Mouse (Mus musculus): ENCODE results near the gene Enkur. TPM values are rescaled to one million over a fixed set of nuclear protein-coding genes. Genes with fewer than 3 reads are reported as not detected.
"Not testable (repeated sequence)": the region's sequence is repeated elsewhere in the genome, so short reads cannot be mapped to it uniquely, and the experiment has no call there.

Gene Enkur
- total RNA-seq (2014; rRNA removed; ENCODE audit: low replicate concordance) = 1.1 TPM in 1 of 2 replicates, not detected in the other
- 3.8 and 4.8 TPM in 2 replicates for polyA plus RNA-seq (2015; fragmentation: Nextera tagmentation; extraction: Ambion mirVana)

GRCm38 (mm10) chr2:21204912-21205830 is at the start of gene Enkur, which contains the start of gene Thnsl1:
Gene Enkur (minus strand): TSS chr2:21205365.
Gene Thnsl1 (plus strand): TSS chr2:21205724.
- ATAC-seq (ENCODE audit: insufficient read depth, low read depth) = peak; percentile 99
- peak within 1 kb of the TSS; percentile 76 for H3K4me3 ChIP-seq (ENCODE audit: low read depth, low read length)

GRCm38 (mm10) chr2:21254308-21254707 is 49.1 kb upstream of the Enkur start:
- TF ChIP-seq CTCF (IDR thresholded peaks at IDR 0.05; ENCODE audit: low read depth) (no peak), EP300 (IDR thresholded peaks at IDR 0.05; ENCODE audit: low read depth) (no peak)
- Histone ChIP-seq H3K27me3 (ENCODE audit: control insufficient read depth, insufficient read depth, low read length) (no peaks in the 10 kb centered on the region), H3K4me3 (ENCODE audit: low read depth, low read length) (no peak overlapping the region), H3K9ac (replicated peaks; ENCODE audit: low read depth, low read length) (no peak overlapping the region), H3K27ac (ENCODE audit: low read depth) (no peak overlapping the region), H3K36me3 (replicated peaks; ENCODE audit: control insufficient read depth, insufficient read depth, low read length) (no peaks in the 10 kb centered on the region), H3K4me2 (ENCODE audit: low read depth, low read length) (no peak overlapping the region), H3K4me1 (ENCODE audit: control insufficient read depth, insufficient read depth) (no peaks in the 10 kb centered on the region), H3K9me3 (replicated peaks; ENCODE audit: control insufficient read depth, low read length) (no peaks in the 10 kb centered on the region)
- DNase-seq (ENCODE audit: low spot score) (no peak), ATAC-seq (ENCODE audit: insufficient read depth, low read depth) (no peak)

More at GRCm38 (mm10) chr2:21204912-21205830, at the start of gene Enkur, which contains the start of gene Thnsl1:
- Histone ChIP-seq H3K4me1 (ENCODE audit: control insufficient read depth, insufficient read depth) (peaks cover 23% of the 10 kb centered on the region), H3K9me3 (replicated peaks; ENCODE audit: control insufficient read depth, low read length) (no peaks in the 10 kb centered on the region), H3K36me3 (replicated peaks; ENCODE audit: control insufficient read depth, insufficient read depth, low read length) (no peaks in the 10 kb centered on the region), H3K27me3 (ENCODE audit: control insufficient read depth, insufficient read depth, low read length) (no peaks in the 10 kb centered on the region), H3K9ac (replicated peaks; ENCODE audit: low read depth, low read length) (peak within 1 kb of the TSS; percentile 62), H3K27ac (ENCODE audit: low read depth) (peak within 1 kb of the TSS; percentile 71), H3K4me2 (ENCODE audit: low read depth, low read length) (peak within 1 kb of the TSS; percentile 84)
- WGBS = 2% methylated on average over 43 of the region's 43 CpGs
- peak; percentile 97 for DNase-seq (ENCODE audit: low spot score)
- TF ChIP-seq EP300 (IDR thresholded peaks at IDR 0.05; ENCODE audit: low read depth) (no peak), CTCF (IDR thresholded peaks at IDR 0.05; ENCODE audit: low read depth) (no peak)

GRCm38 (mm10) chr2:21253644-21254043 is 48.5 kb upstream of the Enkur start:
- H3K4me2 ChIP-seq (ENCODE audit: low read depth, low read length) = no peak overlapping the region
- no peak overlapping the region for H3K4me3 ChIP-seq (ENCODE audit: low read depth, low read length)
- H3K36me3 ChIP-seq (replicated peaks; ENCODE audit: control insufficient read depth, insufficient read depth, low read length) = no peaks in the 10 kb centered on the region
- DNase-seq (ENCODE audit: low spot score) (no peak), ATAC-seq (ENCODE audit: insufficient read depth, low read depth) (no peak)
- H3K9ac ChIP-seq (replicated peaks; ENCODE audit: low read depth, low read length) = no peak overlapping the region
- H3K27me3 ChIP-seq (ENCODE audit: control insufficient read depth, insufficient read depth, low read length) = no peaks in the 10 kb centered on the region
- H3K4me1 ChIP-seq (ENCODE audit: control insufficient read depth, insufficient read depth) = no peaks in the 10 kb centered on the region
- H3K9me3 ChIP-seq (replicated peaks; ENCODE audit: control insufficient read depth, low read length) = no peaks in the 10 kb centered on the region
- WGBS = 71% methylated on average over 3 of the region's 3 CpGs
- TF ChIP-seq CTCF (IDR thresholded peaks at IDR 0.05; ENCODE audit: low read depth) (no peak), EP300 (IDR thresholded peaks at IDR 0.05; ENCODE audit: low read depth) (no peak)
- H3K27ac ChIP-seq (ENCODE audit: low read depth) = no peak overlapping the region

DNA sequence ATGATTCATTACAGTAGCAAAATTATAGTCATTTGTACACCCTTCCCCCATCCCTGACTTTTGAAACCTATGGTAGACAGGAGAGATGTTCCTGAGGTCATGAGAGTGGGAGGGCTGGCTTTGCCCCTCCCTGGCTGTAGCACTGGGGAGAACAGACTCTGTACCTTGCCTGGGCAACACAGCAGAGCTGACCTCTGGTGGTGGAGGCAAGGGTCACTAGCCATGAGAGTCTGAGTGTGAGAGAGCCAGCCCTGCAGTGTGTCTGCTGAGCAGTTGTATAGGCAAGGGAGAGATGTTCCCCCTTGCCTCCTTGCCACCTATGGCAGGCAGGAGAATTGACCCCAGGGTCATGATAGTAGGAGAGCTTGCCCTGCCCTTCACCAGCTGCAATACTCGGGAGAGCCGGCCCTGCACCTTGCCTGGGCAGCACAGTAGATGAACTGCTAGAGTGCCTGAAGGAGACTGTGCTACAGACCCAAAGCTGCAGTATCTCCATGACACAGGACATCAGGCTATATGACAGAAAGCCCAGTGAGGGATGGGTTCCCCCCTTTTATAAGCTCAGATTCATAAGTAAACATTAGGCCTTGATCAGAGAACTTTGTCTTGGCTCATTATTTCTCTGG is 40.4 kb upstream of the Enkur start:
- peaks cover 6% of the 10 kb centered on the region; the same call in 1 of the 2 replicates for H3K4me1 ChIP-seq (ENCODE audit: control insufficient read depth, insufficient read depth)
- H3K27me3 ChIP-seq (ENCODE audit: control insufficient read depth, insufficient read depth, low read length) = no peaks in the 10 kb centered on the region
- 45% methylated on average over 2 of the region's 2 CpGs for WGBS
- 0 out of 2 replicates have a peak, but pooled peaks cover 3% of the 10 kb centered on the region for H3K9me3 ChIP-seq (replicated peaks; ENCODE audit: control insufficient read depth, low read length)
- no peak overlapping the region for H3K4me3 ChIP-seq (ENCODE audit: low read depth, low read length)
- no peak overlapping the region for H3K9ac ChIP-seq (replicated peaks; ENCODE audit: low read depth, low read length)
- H3K36me3 ChIP-seq (replicated peaks; ENCODE audit: control insufficient read depth, insufficient read depth, low read length) = no peaks in the 10 kb centered on the region
- H3K4me2 ChIP-seq (ENCODE audit: low read depth, low read length) = no peak overlapping the region
- TF ChIP-seq CTCF (IDR thresholded peaks at IDR 0.05; ENCODE audit: low read depth) = 0 out of 2 replicates have a peak, but pooled peaks have one; percentile 4
- no peak for TF ChIP-seq EP300 (IDR thresholded peaks at IDR 0.05; ENCODE audit: low read depth)
- H3K27ac ChIP-seq (ENCODE audit: low read depth) = no peak overlapping the region
- peak; percentile 31 for DNase-seq (ENCODE audit: low spot score)
- ATAC-seq (ENCODE audit: insufficient read depth, low read depth) = peak; percentile 62

- H3K9ac ChIP-seq (replicated peaks; ENCODE audit: low read depth, low read length) = no peak overlapping the region
- H3K4me2 ChIP-seq (ENCODE audit: low read depth, low read length) = no peak overlapping the region
- H3K36me3 ChIP-seq (replicated peaks; ENCODE audit: control insufficient read depth, insufficient read depth, low read length) = no peaks in the 10 kb centered on the region
- peaks cover 6% of the 10 kb centered on the region; the same call in 1 of the 2 replicates for H3K4me1 ChIP-seq (ENCODE audit: control insufficient read depth, insufficient read depth)
- no peaks in the 10 kb centered on the region for H3K27me3 ChIP-seq (ENCODE audit: control insufficient read depth, insufficient read depth, low read length)
- no peak overlapping the region for H3K27ac ChIP-seq (ENCODE audit: low read depth)
- WGBS = 24% methylated on average over 4 of the region's 4 CpGs
- H3K4me3 ChIP-seq (ENCODE audit: low read depth, low read length) = no peak overlapping the region
- 0 out of 2 replicates have a peak, but pooled peaks cover 3% of the 10 kb centered on the region for H3K9me3 ChIP-seq (replicated peaks; ENCODE audit: control insufficient read depth, low read length)
- TF ChIP-seq CTCF (IDR thresholded peaks at IDR 0.05; ENCODE audit: low read depth) = no peak
- TF ChIP-seq EP300 (IDR thresholded peaks at IDR 0.05; ENCODE audit: low read depth) = 0 out of 2 replicates have a peak, but pooled peaks have one; percentile 31
- DNase-seq (ENCODE audit: low spot score) = peak; percentile 77
- peak; percentile 57 for ATAC-seq (ENCODE audit: insufficient read depth, low read depth)
Measured at GRCm38 (mm10) chr2:21244986-21245385, 39.8 kb upstream of the Enkur start.

GRCm38 (mm10) chr2:21244104-21244503 is 38.9 kb upstream of the Enkur start:
- H3K27me3 ChIP-seq (ENCODE audit: control insufficient read depth, insufficient read depth, low read length); H3K9ac ChIP-seq (replicated peaks; ENCODE audit: low read depth, low read length); H3K4me3 ChIP-seq (ENCODE audit: low read depth, low read length); H3K27ac ChIP-seq (ENCODE audit: low read depth); H3K36me3 ChIP-seq (replicated peaks; ENCODE audit: control insufficient read depth, insufficient read depth, low read length); H3K4me1 ChIP-seq (ENCODE audit: control insufficient read depth, insufficient read depth); DNase-seq (ENCODE audit: low spot score); H3K9me3 ChIP-seq (replicated peaks; ENCODE audit: control insufficient read depth, low read length); H3K4me2 ChIP-seq (ENCODE audit: low read depth, low read length): not testable (repeated sequence)
- ATAC-seq (ENCODE audit: insufficient read depth, low read depth) = peak; percentile 63; the same call in 1 of the 2 replicates
- WGBS = 0% methylated on average over 3 of the region's 6 CpGs
